Mouse (Mus musculus) intestine, embryonic 15.5 days (tissue): Measurements from ENCODE around the gene St3gal3. TPM values are rescaled to one million over a fixed set of nuclear protein-coding genes. Genes with fewer than 3 reads are reported as not detected.

Experiments used
- ATAC-seq: fragments of 200-750 bp; cut with Nextera tagmentation; 2 replicates; pipeline ENCODE4 v1.8.0; 2017; ENCODE audit warnings: moderate TSS enrichment, moderate library complexity
- H3K27ac ChIP-seq: fragments of 300-500 bp; sonication (generic); 2 replicates; pipeline ENCODE4 v1.5.1; 2015; ENCODE audit warnings: mild to moderate bottlenecking, inconsistent platforms
- H3K27me3 ChIP-seq: fragments of 300-500 bp; sonication (generic); replicated peaks from 2 replicates; pipeline ENCODE4 v1.6.1; 2015; ENCODE audit warnings: inconsistent platforms
- H3K36me3 ChIP-seq: fragments of 300-500 bp; sonication (generic); 2 replicates; pipeline ENCODE4 v1.6.1; 2015; ENCODE audit warnings: inconsistent platforms
- H3K4me1 ChIP-seq: fragments of 300-500 bp; sonication (generic); replicated peaks from 2 replicates; pipeline ENCODE4 v1.6.1; 2015; ENCODE audit warnings: inconsistent platforms
- H3K4me2 ChIP-seq: fragments of 300-500 bp; sonication (generic); replicated peaks from 2 replicates; pipeline ENCODE4 v1.6.1; 2015; ENCODE audit warnings: mild to moderate bottlenecking, inconsistent platforms
- H3K4me3 ChIP-seq: fragments of 300-500 bp; sonication (generic); replicated peaks from 2 replicates; pipeline ENCODE4 v1.5.1; 2015; ENCODE audit warnings: inconsistent platforms
- H3K9ac ChIP-seq: fragments of 300-500 bp; sonication (generic); 2 replicates; pipeline ENCODE4 v1.6.1; 2015; ENCODE audit warnings: inconsistent platforms
- H3K9me3 ChIP-seq: fragments of 300-500 bp; sonication (generic); 2 replicates; pipeline ENCODE4 v1.6.1; 2016; ENCODE audit warnings: inconsistent platforms
- WGBS: fragments of 180-500 bp; shearing (Covaris S2); methylation state at CpG from one replicate; pipeline ENCODE4 v1.1.7; 2015; 5-methylcytosine and 5-hydroxymethylcytosine counted together
- polyA plus RNA-seq: library from polyadenylated mRNA; unstranded; fragments of >200 nt; fragmentation: Nextera tagmentation; extraction: Ambion mirVana; gene quantifications from 2 replicates; pipeline ENCODE4 v1.2.1, GENCODE M21; 2015

Gene St3gal3
- polyA plus RNA-seq, 1 experiment from 2014 or later: 8.2 TPM

- 59% methylated on average over 7 of the region's 7 CpGs for WGBS
- ATAC-seq: no peak
These were observed 134.8 kb downstream of the St3gal3 start for GRCm38 (mm10) chr4:117999951-118000350.

GRCm38 (mm10) chr4:117997381-117998269, 137.1 kb downstream of the St3gal3 start:
- Histone ChIP-seq H3K4me3 (no peak overlapping the region), H3K27me3 (no peaks in the 10 kb centered on the region), H3K36me3 (no peaks in the 10 kb centered on the region), H3K9me3 (no peaks in the 10 kb centered on the region), H3K4me1 (peaks cover 34% of the 10 kb centered on the region), H3K9ac (no peak overlapping the region), H3K27ac (peak overlapping the region; percentile 33; the same call in 1 of the 2 replicates), H3K4me2 (peak overlapping the region; percentile 17)
- peak; percentile 35 for ATAC-seq
- 18% methylated on average over 20 of the region's 20 CpGs for WGBS

More at GRCm38 (mm10) chr4:117999951-118000350, 134.8 kb downstream of the St3gal3 start:
- no peak overlapping the region for H3K27ac ChIP-seq
- no peak overlapping the region for H3K4me2 ChIP-seq
- peaks cover 34% of the 10 kb centered on the region for H3K4me1 ChIP-seq
- no peaks in the 10 kb centered on the region for H3K36me3 ChIP-seq
- H3K9ac ChIP-seq: no peak overlapping the region
- no peaks in the 10 kb centered on the region for H3K9me3 ChIP-seq
- no peak overlapping the region for H3K4me3 ChIP-seq
- no peaks in the 10 kb centered on the region for H3K27me3 ChIP-seq

GRCm38 (mm10) chr4:117996701-117997100, 138.0 kb downstream of the St3gal3 start:
- H3K9ac ChIP-seq: no peak overlapping the region
- no peak overlapping the region for H3K4me3 ChIP-seq
- ATAC-seq: no peak
- H3K36me3 ChIP-seq: no peaks in the 10 kb centered on the region
- no peaks in the 10 kb centered on the region for H3K9me3 ChIP-seq
- WGBS: 93% methylated on average over 5 of the region's 5 CpGs
- no peaks in the 10 kb centered on the region for H3K27me3 ChIP-seq
- no peak overlapping the region for H3K27ac ChIP-seq
- no peak overlapping the region for H3K4me2 ChIP-seq
- H3K4me1 ChIP-seq: peaks cover 34% of the 10 kb centered on the region

GRCm38 (mm10) chr4:117995461-117995860, 139.3 kb downstream of the St3gal3 start:
- no peak overlapping the region for H3K4me3 ChIP-seq
- no peaks in the 10 kb centered on the region for H3K9me3 ChIP-seq
- ATAC-seq: no peak
- no peak overlapping the region for H3K4me2 ChIP-seq
- no peak overlapping the region for H3K9ac ChIP-seq
- no peaks in the 10 kb centered on the region for H3K27me3 ChIP-seq
- H3K4me1 ChIP-seq: peaks cover 23% of the 10 kb centered on the region
- no peak overlapping the region for H3K27ac ChIP-seq
- H3K36me3 ChIP-seq: no peaks in the 10 kb centered on the region
- 93% methylated on average over 1 of the region's 1 CpGs for WGBS

- WGBS: 86% methylated on average over 2 of the region's 2 CpGs
- no peak for ATAC-seq
These were observed 141.3 kb downstream of the St3gal3 start for GRCm38 (mm10) chr4:117993421-117993820.

GRCm38 (mm10) chr4:117992872-117993271, 141.8 kb downstream of the St3gal3 start:
- WGBS: 72% methylated on average over 7 of the region's 7 CpGs
- no peak for ATAC-seq
- H3K27ac ChIP-seq: no peak overlapping the region

More at GRCm38 (mm10) chr4:117993421-117993820, 141.3 kb downstream of the St3gal3 start:
- H3K4me1 ChIP-seq: peaks cover 16% of the 10 kb centered on the region
- H3K36me3 ChIP-seq: no peaks in the 10 kb centered on the region
- H3K9me3 ChIP-seq: no peaks in the 10 kb centered on the region
- no peak overlapping the region for H3K27ac ChIP-seq
- no peak overlapping the region for H3K4me3 ChIP-seq
- H3K27me3 ChIP-seq: no peaks in the 10 kb centered on the region
- no peak overlapping the region for H3K4me2 ChIP-seq
- no peak overlapping the region for H3K9ac ChIP-seq

GRCm38 (mm10) chr4:117992036-117992435, 142.7 kb downstream of the St3gal3 start:
- Histone ChIP-seq H3K27ac (no peak overlapping the region), H3K9ac (no peak overlapping the region), H3K36me3 (no peaks in the 10 kb centered on the region), H3K9me3 (no peaks in the 10 kb centered on the region), H3K4me3 (no peak overlapping the region), H3K4me2 (no peak overlapping the region), H3K4me1 (peaks cover 4% of the 10 kb centered on the region; the same call in 1 of the 2 replicates), H3K27me3 (no peaks in the 10 kb centered on the region)
- ATAC-seq: no peak
- WGBS: 91% methylated on average over 3 of the region's 3 CpGs

More at GRCm38 (mm10) chr4:117992872-117993271, 141.8 kb downstream of the St3gal3 start:
- no peaks in the 10 kb centered on the region for H3K36me3 ChIP-seq
- H3K27me3 ChIP-seq: no peaks in the 10 kb centered on the region
- no peak overlapping the region for H3K4me2 ChIP-seq
- no peak overlapping the region for H3K4me3 ChIP-seq
- no peaks in the 10 kb centered on the region for H3K9me3 ChIP-seq
- H3K9ac ChIP-seq: no peak overlapping the region
- H3K4me1 ChIP-seq: peaks cover 12% of the 10 kb centered on the region

- Histone ChIP-seq H3K9ac (no peak overlapping the region), H3K9me3 (no peaks in the 10 kb centered on the region), H3K4me1 (peaks cover 6% of the 10 kb centered on the region; the same call in 1 of the 2 replicates), H3K36me3 (no peaks in the 10 kb centered on the region), H3K4me2 (no peak overlapping the region), H3K27me3 (no peaks in the 10 kb centered on the region), H3K4me3 (no peak overlapping the region), H3K27ac (no peak overlapping the region)
- ATAC-seq: no peak
- 82% methylated on average over 8 of the region's 8 CpGs for WGBS
These were observed 143.6 kb downstream of the St3gal3 start for GRCm38 (mm10) chr4:117991055-117991627.

- Histone ChIP-seq H3K9me3 (no peaks in the 10 kb centered on the region), H3K27ac (no peak overlapping the region), H3K27me3 (no peaks in the 10 kb centered on the region), H3K36me3 (no peaks in the 10 kb centered on the region), H3K4me1 (peaks cover 6% of the 10 kb centered on the region; the same call in 1 of the 2 replicates), H3K4me3 (no peak overlapping the region), H3K4me2 (no peak overlapping the region), H3K9ac (no peak overlapping the region)
- no peak for ATAC-seq
- WGBS: 60% methylated on average over 3 of the region's 3 CpGs
These were observed 144.1 kb downstream of the St3gal3 start for GRCm38 (mm10) chr4:117990571-117990970.

- no peaks in the 10 kb centered on the region for H3K36me3 ChIP-seq
- H3K9me3 ChIP-seq: no peaks in the 10 kb centered on the region
- H3K27me3 ChIP-seq: no peaks in the 10 kb centered on the region
- H3K9ac ChIP-seq: no peak overlapping the region
- H3K4me1 ChIP-seq: peaks cover 8% of the 10 kb centered on the region
- no peak for ATAC-seq
- no peak overlapping the region for H3K4me2 ChIP-seq
- 88% methylated on average over 12 of the region's 12 CpGs for WGBS
- no peak overlapping the region for H3K27ac ChIP-seq
- no peak overlapping the region for H3K4me3 ChIP-seq
These were observed 144.9 kb downstream of the St3gal3 start for GRCm38 (mm10) chr4:117989801-117990200.

GRCm38 (mm10) chr4:117986766-117987165, 147.9 kb downstream of the St3gal3 start:
- Histone ChIP-seq H3K9ac (no peak overlapping the region), H3K27me3 (no peaks in the 10 kb centered on the region), H3K9me3 (no peaks in the 10 kb centered on the region), H3K27ac (no peak overlapping the region), H3K4me2 (no peak overlapping the region), H3K4me1 (peaks cover 18% of the 10 kb centered on the region), H3K36me3 (no peaks in the 10 kb centered on the region), H3K4me3 (no peak overlapping the region)
- WGBS: 43% methylated on average over 8 of the region's 8 CpGs
- no peak for ATAC-seq

- no peak overlapping the region for H3K4me3 ChIP-seq
- 56% methylated on average over 8 of the region's 8 CpGs for WGBS
- H3K27ac ChIP-seq: peak overlapping the region; percentile 77
- no peaks in the 10 kb centered on the region for H3K9me3 ChIP-seq
- H3K4me2 ChIP-seq: no peak overlapping the region
- H3K9ac ChIP-seq: no peak overlapping the region
- ATAC-seq: peak; percentile 79
- no peaks in the 10 kb centered on the region for H3K36me3 ChIP-seq
- peaks cover 18% of the 10 kb centered on the region for H3K4me1 ChIP-seq
- H3K27me3 ChIP-seq: no peaks in the 10 kb centered on the region
These were observed 149.6 kb downstream of the St3gal3 start for GRCm38 (mm10) chr4:117984993-117985587.
